Mouse (Mus musculus) forebrain, postnatal 0 days (tissue): ENCODE results near the gene Slco3a1. TPM values are rescaled to one million over a fixed set of nuclear protein-coding genes. Genes with fewer than 3 reads are reported as not detected.

Source experiments
- ATAC-seq: fragments of 200-750 bp; cut with Nextera tagmentation; 2 replicates; pipeline ENCODE4 v1.8.0; 2017; ENCODE audit warnings: mild to moderate bottlenecking, moderate library complexity
- DNase-seq: peaks from one replicate; pipeline ENCODE4 v3.0.0-alpha.2; 2015
- H3K27ac ChIP-seq: fragments of 300-500 bp; sonication (generic); 2 replicates; pipeline ENCODE4 v1.5.1; 2014; ENCODE audit warnings: low read depth, mild to moderate bottlenecking, antibody characterized with exemption, low read length, moderate library complexity, mixed read lengths
- H3K27me3 ChIP-seq: fragments of 300-500 bp; sonication (generic); 2 replicates; pipeline ENCODE4 v1.6.1; 2014; ENCODE audit warnings: mild to moderate bottlenecking, low read length, mixed read lengths; ENCODE audit not compliant: insufficient read depth
- H3K36me3 ChIP-seq: fragments of 300-500 bp; sonication (generic); 2 replicates; pipeline ENCODE4 v1.6.1; 2014; ENCODE audit warnings: mild to moderate bottlenecking, moderate library complexity; ENCODE audit not compliant: insufficient read depth
- H3K4me1 ChIP-seq: fragments of 300-500 bp; sonication (generic); 2 replicates; pipeline ENCODE4 v1.6.1; 2014; ENCODE audit warnings: antibody characterized with exemption; ENCODE audit not compliant: insufficient read depth
- H3K4me2 ChIP-seq: fragments of 300-500 bp; sonication (generic); 2 replicates; pipeline ENCODE4 v1.6.1; 2014; ENCODE audit warnings: low read depth, mild to moderate bottlenecking, moderate library complexity
- H3K4me3 ChIP-seq: fragments of 300-500 bp; sonication (generic); 2 replicates; pipeline ENCODE4 v1.5.1; 2014; ENCODE audit warnings: low read depth, low read length, mixed read lengths
- H3K9ac ChIP-seq: fragments of 300-500 bp; sonication (generic); 2 replicates; pipeline ENCODE4 v1.6.1; 2014; ENCODE audit warnings: mild to moderate bottlenecking
- H3K9me3 ChIP-seq: fragments of 300-500 bp; sonication (generic); 2 replicates; pipeline ENCODE4 v1.6.1; 2016; ENCODE audit warnings: low read length
- CTCF ChIP-seq: sonication (generic); IDR thresholded peaks from 2 replicates; pipeline ENCODE4 v1.5.1; 2016; ENCODE audit warnings: antibody characterized with exemption, control low read depth, low read depth
- WGBS: fragments of 180-500 bp; shearing (Covaris S2); extraction: QIAGEN DNeasy Blood & Tissue Kit; methylation state at CpG from one replicate; pipeline ENCODE4 v1.1.7; 2014; 5-methylcytosine and 5-hydroxymethylcytosine counted together
- polyA plus RNA-seq: library from polyadenylated mRNA; unstranded; fragments of >200 nt; fragmentation: Nextera tagmentation; extraction: Ambion mirVana; gene quantifications from 2 replicates; pipeline ENCODE4 v1.2.1, GENCODE M21; 2015
- total RNA-seq: library from RNA; depleted of rRNA; stranded (reverse); fragments of >200 nt; gene quantifications from 2 replicates; pipeline ENCODE4 v1.2.3, GENCODE M21; 2014

Gene Slco3a1
- total and polyA plus RNA-seq, 2 experiments from 2014 or later: 25.2 to 27.8 TPM

DNA sequence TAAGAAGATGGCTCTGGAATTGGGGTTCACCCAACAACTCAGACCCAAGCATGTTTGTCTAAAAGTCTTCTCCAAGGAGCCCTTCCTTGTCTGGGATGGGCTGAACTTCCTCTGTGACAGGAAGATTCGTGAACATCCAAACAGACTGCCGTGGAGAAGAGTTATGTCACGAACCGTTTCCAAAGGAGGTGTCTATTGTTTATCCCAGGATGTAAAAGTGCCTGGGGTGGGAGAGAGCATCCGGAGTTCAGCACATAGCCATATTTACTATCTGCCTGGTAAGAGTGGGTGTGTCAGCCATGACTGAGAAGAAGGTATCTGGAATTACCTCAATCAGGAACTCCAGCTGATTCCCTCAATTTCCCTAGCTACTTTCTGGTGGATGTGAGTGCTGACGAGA lies 35.2 kb downstream of the Slco3a1 start:
- no peak overlapping the region for H3K4me3 ChIP-seq
- 78% methylated on average over 6 of the region's 6 CpGs for WGBS
- H3K36me3 ChIP-seq: no peaks in the 10 kb centered on the region
- no peak overlapping the region for H3K4me2 ChIP-seq
- H3K27me3 ChIP-seq: no peaks in the 10 kb centered on the region
- ATAC-seq (no peak), DNase-seq (no peak)
- no peaks in the 10 kb centered on the region for H3K4me1 ChIP-seq
- H3K9ac ChIP-seq: no peak overlapping the region
- TF ChIP-seq CTCF: no peak
- no peaks in the 10 kb centered on the region for H3K9me3 ChIP-seq
- H3K27ac ChIP-seq: no peak overlapping the region

- no peaks in the 10 kb centered on the region for H3K27me3 ChIP-seq
- no peak for TF ChIP-seq CTCF
- no peaks in the 10 kb centered on the region for H3K9me3 ChIP-seq
- H3K4me3 ChIP-seq: no peak overlapping the region
- H3K36me3 ChIP-seq: no peaks in the 10 kb centered on the region
- DNase-seq: no peak
- no peak overlapping the region for H3K9ac ChIP-seq
- WGBS: 82% methylated on average over 1 of the region's 1 CpGs
- H3K27ac ChIP-seq: no peak overlapping the region
- no peak for ATAC-seq
- no peak overlapping the region for H3K4me2 ChIP-seq
- no peaks in the 10 kb centered on the region for H3K4me1 ChIP-seq
Measured at GRCm38 (mm10) chr7:74518776-74519175, 35.8 kb downstream of the Slco3a1 start.

DNA sequence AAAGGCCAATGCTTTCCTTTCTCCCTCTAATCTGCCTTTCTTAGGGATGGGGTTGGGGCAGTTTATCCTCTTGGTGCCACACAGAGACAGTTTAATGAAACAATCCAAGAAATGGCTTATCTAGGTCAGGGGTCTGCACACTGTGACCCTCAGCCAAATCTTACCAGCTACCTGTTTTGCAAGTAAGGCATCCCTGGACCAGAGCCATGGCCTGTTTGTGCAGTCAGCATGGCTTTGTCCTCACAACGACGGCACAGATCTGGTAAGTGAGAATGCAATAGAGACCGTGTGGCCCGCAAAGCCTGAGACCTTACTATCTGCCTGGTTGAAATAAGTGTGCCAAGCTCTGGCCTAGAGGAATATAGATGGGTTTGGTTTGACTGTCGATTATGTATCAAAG lies 36.3 kb downstream of the Slco3a1 start:
- no peak for TF ChIP-seq CTCF
- Histone ChIP-seq H3K27me3 (no peaks in the 10 kb centered on the region), H3K4me3 (no peak overlapping the region), H3K27ac (no peak overlapping the region), H3K4me2 (no peak overlapping the region), H3K36me3 (no peaks in the 10 kb centered on the region), H3K9ac (no peak overlapping the region), H3K4me1 (no peaks in the 10 kb centered on the region), H3K9me3 (no peaks in the 10 kb centered on the region)
- ATAC-seq (no peak), DNase-seq (no peak)
- WGBS: 78% methylated on average over 5 of the region's 5 CpGs

- no peaks in the 10 kb centered on the region for H3K9me3 ChIP-seq
- no peak overlapping the region for H3K27ac ChIP-seq
- no peaks in the 10 kb centered on the region for H3K36me3 ChIP-seq
- no peaks in the 10 kb centered on the region for H3K27me3 ChIP-seq
- no peaks in the 10 kb centered on the region for H3K4me1 ChIP-seq
- TF ChIP-seq CTCF: no peak
- no peak overlapping the region for H3K9ac ChIP-seq
- no peak overlapping the region for H3K4me3 ChIP-seq
- no peak overlapping the region for H3K4me2 ChIP-seq
- 47% methylated on average over 1 of the region's 1 CpGs for WGBS
- DNase-seq (peak; percentile 27), ATAC-seq (peak; percentile 59)
Measured at GRCm38 (mm10) chr7:74510676-74511075, 43.9 kb downstream of the Slco3a1 start.

GRCm38 (mm10) chr7:74508205-74508604 lies 46.4 kb downstream of the Slco3a1 start:
- H3K4me3 ChIP-seq: no peak overlapping the region
- 16% methylated on average over 4 of the region's 4 CpGs for WGBS
- H3K4me1 ChIP-seq: no peaks in the 10 kb centered on the region
- no peaks in the 10 kb centered on the region for H3K27me3 ChIP-seq
- DNase-seq (no peak), ATAC-seq (no peak)
- no peaks in the 10 kb centered on the region for H3K36me3 ChIP-seq
- TF ChIP-seq CTCF: no peak
- H3K27ac ChIP-seq: no peak overlapping the region
- no peaks in the 10 kb centered on the region for H3K9me3 ChIP-seq
- no peak overlapping the region for H3K4me2 ChIP-seq
- H3K9ac ChIP-seq: no peak overlapping the region

DNA sequence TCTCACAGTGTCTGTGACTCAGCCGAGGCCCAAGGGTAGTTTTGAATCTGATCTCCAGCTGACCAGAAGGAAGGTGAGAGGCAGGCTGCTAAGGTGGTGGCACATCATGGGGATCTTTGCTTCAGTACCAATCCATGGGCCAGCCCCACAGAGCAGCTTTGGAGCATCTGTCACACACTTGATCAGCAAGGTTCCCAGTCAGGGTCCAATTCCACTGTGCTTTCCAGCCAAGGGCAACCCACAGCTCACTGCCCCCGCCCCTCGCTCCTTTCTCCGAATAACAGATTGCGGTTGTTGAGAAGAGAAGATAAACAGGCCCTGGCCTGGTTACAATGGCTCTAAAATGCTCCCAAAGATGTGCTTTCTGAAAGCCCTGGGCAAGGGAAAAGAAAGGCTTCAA lies 47.7 kb downstream of the Slco3a1 start:
- DNase-seq (no peak), ATAC-seq (no peak)
- 82% methylated on average over 5 of the region's 5 CpGs for WGBS
- Histone ChIP-seq H3K27ac (no peak overlapping the region), H3K4me3 (no peak overlapping the region), H3K9ac (no peak overlapping the region), H3K27me3 (no peaks in the 10 kb centered on the region), H3K9me3 (no peaks in the 10 kb centered on the region), H3K4me1 (no peaks in the 10 kb centered on the region), H3K36me3 (no peaks in the 10 kb centered on the region), H3K4me2 (no peak overlapping the region)
- no peak for TF ChIP-seq CTCF

- Histone ChIP-seq H3K9me3 (no peaks in the 10 kb centered on the region), H3K4me2 (no peak overlapping the region), H3K36me3 (no peaks in the 10 kb centered on the region), H3K27me3 (no peaks in the 10 kb centered on the region), H3K4me3 (no peak overlapping the region), H3K9ac (no peak overlapping the region), H3K27ac (no peak overlapping the region), H3K4me1 (no peaks in the 10 kb centered on the region)
- no peak for TF ChIP-seq CTCF
- WGBS: 54% methylated on average over 10 of the region's 10 CpGs
- ATAC-seq (no peak), DNase-seq (no peak)
Measured at GRCm38 (mm10) chr7:74505635-74506034, 48.9 kb downstream of the Slco3a1 start.

DNA sequence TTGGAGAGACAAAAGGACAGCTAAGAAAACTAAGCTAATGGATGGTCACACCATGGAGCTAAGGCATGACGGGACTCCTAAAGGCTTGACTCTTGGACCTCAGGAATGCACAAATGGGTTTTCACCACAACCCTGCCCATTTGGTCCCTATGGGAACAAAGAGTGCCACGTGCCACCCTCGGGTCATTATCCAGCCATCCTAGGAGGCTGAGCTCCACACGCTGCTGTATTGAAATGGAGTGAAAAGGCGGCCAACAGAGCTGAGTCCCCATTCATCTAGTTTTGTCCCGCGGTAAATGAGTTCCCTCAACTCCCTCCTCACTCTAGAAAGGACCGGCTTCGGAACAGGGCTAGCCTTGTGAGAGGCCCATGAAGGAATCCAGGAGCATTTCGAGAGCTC lies 53.4 kb downstream of the Slco3a1 start:
- H3K27ac ChIP-seq: no peak overlapping the region
- ATAC-seq (peak; percentile 85), DNase-seq (peak; percentile 20)
- H3K4me2 ChIP-seq: no peak overlapping the region
- no peak for TF ChIP-seq CTCF
- H3K4me3 ChIP-seq: no peak overlapping the region
- no peak overlapping the region for H3K9ac ChIP-seq
- H3K9me3 ChIP-seq: no peaks in the 10 kb centered on the region
- 21% methylated on average over 10 of the region's 10 CpGs for WGBS
- no peaks in the 10 kb centered on the region for H3K27me3 ChIP-seq
- H3K4me1 ChIP-seq: no peaks in the 10 kb centered on the region
- H3K36me3 ChIP-seq: no peaks in the 10 kb centered on the region
